Mouse (Mus musculus): ENCODE data around the gene Fam189b. TPM values are rescaled to one million over a fixed set of nuclear protein-coding genes. Genes with fewer than 3 reads are reported as not detected.
"Not testable (repeated sequence)": the region's sequence is repeated elsewhere in the genome, so short reads cannot be mapped to it uniquely, and the experiment has no call there.

Gene Fam189b
- total and polyA plus RNA-seq, 3 experiments, result 1.1 to 8.4 (median 2.2) TPM

GRCm38 (mm10) chr3:89161207-89161606 is 21.7 kb upstream of the Fam189b start:
- peak; percentile 56; the same call in 1 of the 2 replicates for TF ChIP-seq TBP (conservative IDR thresholded peaks at IDR 0.05; ENCODE audit: low read depth, low read length)
- H3K36me3 ChIP-seq (replicated peaks in 1 of 2; ENCODE audit: control insufficient read depth in 1 of 2, insufficient read depth in 1 of 2, low read length in 1 of 2); H3K4me3 ChIP-seq (replicated peaks in 1 of 3; ENCODE audit: low read depth in 2 of 3, low read length in 2 of 3, poor library complexity in 1 of 3); DNase-seq (ENCODE audit: extremely low read depth); H3K9ac ChIP-seq (ENCODE audit: insufficient read depth, low read depth); H3K9me3 ChIP-seq (replicated peaks; ENCODE audit: low read length); H3K27me3 ChIP-seq (replicated peaks); H3K4me2 ChIP-seq (ENCODE audit: insufficient read depth, low read depth, poor library complexity, severe bottlenecking); H3K27ac ChIP-seq (ENCODE audit: insufficient read depth, low read depth); in situ Hi-C loops (cut with MboI; ENCODE audit: low pct_ligation_motif_present, low pct_unique_long_range_greater_than_20kb, low sequenced_read_pairs); dilution Hi-C loops (cut with MboI; ENCODE audit: extremely low pct_ligation_motif_present, extremely low pct_unique_long_range_greater_than_20kb, low sequenced_read_pairs): not testable (repeated sequence)
- peaks cover 13% of the 10 kb centered on the region for H3K79me2 ChIP-seq (replicated peaks; ENCODE audit: control insufficient read depth, extremely low read depth, insufficient read depth, poor library complexity, severe bottlenecking)
- peaks cover 3 to 39% of the 10 kb centered on the region in 2 experiments for H3K4me1 ChIP-seq (ENCODE audit: control insufficient read depth in 1 of 2, insufficient read depth in 2 of 2)

- Histone ChIP-seq H3K36me3 (replicated peaks in 1 of 2; ENCODE audit: control insufficient read depth in 1 of 2, insufficient read depth in 1 of 2, low read length in 1 of 2) (peaks cover 5 to 10% of the 10 kb centered on the region in 2 experiments), H3K4me1 (ENCODE audit: control insufficient read depth in 1 of 2, insufficient read depth in 2 of 2) (peaks cover 4 to 45% of the 10 kb centered on the region in 2 experiments), H3K4me2 (ENCODE audit: insufficient read depth, low read depth, poor library complexity, severe bottlenecking) (no peak overlapping the region), H3K9ac (ENCODE audit: insufficient read depth, low read depth) (no peak overlapping the region), H3K27ac (ENCODE audit: insufficient read depth, low read depth) (no peak overlapping the region), H3K27me3 (replicated peaks) (no peaks in the 10 kb centered on the region), H3K9me3 (replicated peaks; ENCODE audit: low read length) (no peaks in the 10 kb centered on the region), H3K4me3 (replicated peaks in 1 of 3; ENCODE audit: low read depth in 2 of 3, low read length in 2 of 3, poor library complexity in 1 of 3) (no peak overlapping the region), H3K79me2 (replicated peaks; ENCODE audit: control insufficient read depth, extremely low read depth, insufficient read depth, poor library complexity, severe bottlenecking) (peaks cover 18% of the 10 kb centered on the region)
- DNase-seq (ENCODE audit: extremely low read depth), result no peak
- in situ Hi-C loops (cut with MboI; ENCODE audit: low pct_ligation_motif_present, low pct_unique_long_range_greater_than_20kb, low sequenced_read_pairs) (no loop called here), dilution Hi-C loops (cut with MboI; ENCODE audit: extremely low pct_ligation_motif_present, extremely low pct_unique_long_range_greater_than_20kb, low sequenced_read_pairs) (no loop called here)
- TF ChIP-seq CTCF (conservative IDR thresholded peaks at IDR 0.05 in 1 of 2, IDR thresholded peaks at IDR 0.05 in 1 of 2; ENCODE audit: low read depth in 2 of 2, low read length in 2 of 2), result no peak
- TF ChIP-seq ZNF384 (IDR thresholded peaks at IDR 0.05; ENCODE audit: low read depth, low read length), result peak; percentile 55
These were observed 21.2 kb upstream of the Fam189b start for GRCm38 (mm10) chr3:89161786-89162185.

GRCm38 (mm10) chr3:89163123-89163522 is 19.8 kb upstream of the Fam189b start:
- Histone ChIP-seq H3K27me3 (replicated peaks) (no peaks in the 10 kb centered on the region), H3K4me1 (ENCODE audit: control insufficient read depth in 1 of 2, insufficient read depth in 2 of 2) (peaks cover 8 to 47% of the 10 kb centered on the region in 2 experiments), H3K4me2 (ENCODE audit: insufficient read depth, low read depth, poor library complexity, severe bottlenecking) (no peak overlapping the region), H3K9me3 (replicated peaks; ENCODE audit: low read length) (no peaks in the 10 kb centered on the region), H3K9ac (ENCODE audit: insufficient read depth, low read depth) (no peak overlapping the region), H3K79me2 (replicated peaks; ENCODE audit: control insufficient read depth, extremely low read depth, insufficient read depth, poor library complexity, severe bottlenecking) (peaks cover 22% of the 10 kb centered on the region), H3K36me3 (replicated peaks in 1 of 2; ENCODE audit: control insufficient read depth in 1 of 2, insufficient read depth in 1 of 2, low read length in 1 of 2) (peaks cover 14 to 19% of the 10 kb centered on the region in 2 experiments), H3K27ac (ENCODE audit: insufficient read depth, low read depth) (no peak overlapping the region), H3K4me3 (replicated peaks in 1 of 3; ENCODE audit: low read depth in 2 of 3, low read length in 2 of 3, poor library complexity in 1 of 3) (no peak overlapping the region)
- dilution Hi-C loops (cut with MboI; ENCODE audit: extremely low pct_ligation_motif_present, extremely low pct_unique_long_range_greater_than_20kb, low sequenced_read_pairs) (no loop called here), in situ Hi-C loops (cut with MboI; ENCODE audit: low pct_ligation_motif_present, low pct_unique_long_range_greater_than_20kb, low sequenced_read_pairs) (no loop called here)
- DNase-seq (ENCODE audit: extremely low read depth), result peak; percentile 22
- TF ChIP-seq MYC (IDR thresholded peaks at IDR 0.05; ENCODE audit: low read depth, low read length) (no peak), SIN3A (IDR thresholded peaks at IDR 0.05; ENCODE audit: low read length) (0 out of 2 replicates have a peak, but pooled peaks have one; percentile 51), ZNF384 (IDR thresholded peaks at IDR 0.05; ENCODE audit: low read depth, low read length) (no peak), HCFC1 (IDR thresholded peaks at IDR 0.05; ENCODE audit: low read depth, low read length) (no peak), MEF2A (IDR thresholded peaks at IDR 0.05; ENCODE audit: borderline replicate concordance, low read depth, low read length) (no peak)
